Mouse (Mus musculus): ENCODE data around the gene Pdlim7.

The Pdlim7 gene

GRCm38 (mm10) chr13:55464027-55464884, 49.2 kb downstream of the Pdlim7 start, which contains the start of gene Prr7:
Gene Prr7, plus strand, starts transcription at chr13:55464267.
- DNase-seq: peak; percentile 78

- no peak for DNase-seq
These were observed 50.0 kb downstream of the Pdlim7 start for GRCm38 (mm10) chr13:55463399-55464026.

- DNase-seq: no peak
These were observed 50.5 kb downstream of the Pdlim7 start for GRCm38 (mm10) chr13:55462965-55463364.

- no peak for DNase-seq
These were observed 61.5 kb downstream of the Pdlim7 start for GRCm38 (mm10) chr13:55451785-55452549.

GRCm38 (mm10) chr13:55451296-55451695, 62.2 kb downstream of the Pdlim7 start:
- DNase-seq: no peak

- DNase-seq: no peak
These were observed 62.9 kb downstream of the Pdlim7 start for GRCm38 (mm10) chr13:55450511-55450980.

- no peak for DNase-seq
These were observed 63.6 kb downstream of the Pdlim7 start for GRCm38 (mm10) chr13:55449679-55450441.

- DNase-seq: no peak
These were observed 64.3 kb downstream of the Pdlim7 start for GRCm38 (mm10) chr13:55449205-55449604.

GRCm38 (mm10) chr13:55448131-55448530, 65.3 kb downstream of the Pdlim7 start:
- no peak for DNase-seq

GRCm38 (mm10) chr13:55447543-55447943, 65.9 kb downstream of the Pdlim7 start:
- no peak for DNase-seq

GRCm38 (mm10) chr13:55446483-55447105, 66.9 kb downstream of the Pdlim7 start:
- DNase-seq: no peak

Data from right cerebral cortex, postnatal 14 days (tissue).